Mouse (Mus musculus): ENCODE data around the gene Lsm10.

DNA sequence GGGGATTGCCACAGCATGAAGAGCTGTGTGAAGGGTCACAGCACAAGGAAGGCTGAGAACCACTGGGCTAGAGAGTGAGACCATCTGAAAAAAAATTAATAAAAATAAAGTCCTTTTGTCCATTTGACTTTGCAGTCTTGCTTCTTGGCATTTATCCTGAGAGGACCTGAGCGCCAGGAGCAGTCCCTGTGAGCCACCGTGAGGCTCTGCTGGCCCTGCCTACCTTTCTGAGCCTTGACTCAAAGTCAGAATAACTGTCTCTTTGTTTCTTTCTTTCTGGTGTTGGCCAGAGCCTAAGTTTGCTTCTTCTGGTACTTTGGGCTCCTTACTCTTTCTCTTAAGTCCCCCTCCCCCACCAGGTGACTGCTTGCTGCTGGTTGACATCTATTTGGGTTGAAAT lies 24.1 kb downstream of the Lsm10 start:
- TF ChIP-seq POLR2A (IDR thresholded peaks at IDR 0.05; ENCODE audit: low read depth, low read length) (no peak), CTCF (IDR thresholded peaks at IDR 0.05; ENCODE audit: extremely low read depth, insufficient read depth, insufficient read length, insufficient replicate concordance) (no peak)

Data from spleen, adult 2 months (tissue).